Mouse (Mus musculus) macrophage (primary cell): ENCODE measurements around the gene Man1a. TPM values are rescaled to one million over a fixed set of nuclear protein-coding genes. Genes with fewer than 3 reads are reported as not detected.
A peak's percentile ranks its signal among the peaks of the same experiment; 100 is the strongest.

Experiments
- H3K27ac ChIP-seq: fragments of 350-480 bp; formaldehyde crosslinking; 2 replicates; pipeline ENCODE4 v1.9.0; 2021
- H3K36me3 ChIP-seq: fragments of 350-480 bp; formaldehyde crosslinking; 2 replicates; pipeline ENCODE4 v1.9.0; 2021; ENCODE audit errors: inconsistent target
- H3K4me3 ChIP-seq: fragments of 350-480 bp; formaldehyde crosslinking; 2 replicates; pipeline ENCODE4 v1.9.0; 2021; ENCODE audit errors: inconsistent target
- H3K79me2 ChIP-seq: fragments of 350-480 bp; formaldehyde crosslinking; 2 replicates; pipeline ENCODE4 v1.9.0; 2021; ENCODE audit errors: inconsistent target
- WGBS: methylation state at CpG from one replicate; pipeline ENCODE4 v1.1.7; 2026; ENCODE audit warnings: inconsistent platforms; ENCODE audit not compliant: missing documents; 5-methylcytosine and 5-hydroxymethylcytosine counted together
- polyA plus RNA-seq: library from polyadenylated mRNA; stranded (reverse); fragments of 250-400 nt; gene quantifications from 3 replicates; pipeline ENCODE4 v1.2.4, GENCODE M21; 2018; ENCODE audit warnings: inconsistent platforms

The Man1a gene
- polyA plus RNA-seq, 1 experiment from 2014 or later, result 79.4 TPM

GRCm38 (mm10) chr10:54042212-54042840 is 34.1 kb downstream of the Man1a start:
- H3K27ac ChIP-seq, result no peak overlapping the region
- H3K79me2 ChIP-seq, result peaks cover 70% of the 10 kb centered on the region; the same call in 1 of the 2 replicates
- no peaks in the 10 kb centered on the region for H3K36me3 ChIP-seq
- no peak overlapping the region for H3K4me3 ChIP-seq
- 94% methylated on average over 7 of the region's 7 CpGs for WGBS

- Histone ChIP-seq H3K36me3 (no peaks in the 10 kb centered on the region), H3K27ac (peak overlapping the region; percentile 96), H3K4me3 (no peak overlapping the region; the same call in 1 of the 2 replicates), H3K79me2 (peaks cover 64% of the 10 kb centered on the region; the same call in 1 of the 2 replicates)
- WGBS, result 6% methylated on average over 11 of the region's 11 CpGs
These were observed 35.9 kb downstream of the Man1a start for GRCm38 (mm10) chr10:54040261-54041165.

- H3K36me3 ChIP-seq, result no peaks in the 10 kb centered on the region
- peaks cover 66% of the 10 kb centered on the region; the same call in 1 of the 2 replicates for H3K79me2 ChIP-seq
- H3K4me3 ChIP-seq, result no peak overlapping the region
- peak overlapping the region; percentile 96 for H3K27ac ChIP-seq
- 70% methylated on average over 4 of the region's 4 CpGs for WGBS
These were observed 36.7 kb downstream of the Man1a start for GRCm38 (mm10) chr10:54039754-54040153.

- Histone ChIP-seq H3K4me3 (no peak overlapping the region), H3K27ac (no peak overlapping the region), H3K36me3 (no peaks in the 10 kb centered on the region), H3K79me2 (peaks cover 70% of the 10 kb centered on the region; the same call in 1 of the 2 replicates)
- WGBS, result 66% methylated on average over 10 of the region's 10 CpGs
These were observed 37.7 kb downstream of the Man1a start for GRCm38 (mm10) chr10:54038734-54039133.

- 69% methylated on average over 5 of the region's 5 CpGs for WGBS
- H3K4me3 ChIP-seq, result no peak overlapping the region
- H3K79me2 ChIP-seq, result peaks cover 65% of the 10 kb centered on the region; the same call in 1 of the 2 replicates
- H3K36me3 ChIP-seq, result no peaks in the 10 kb centered on the region
- no peak overlapping the region for H3K27ac ChIP-seq
These were observed 38.2 kb downstream of the Man1a start for GRCm38 (mm10) chr10:54038180-54038579.

- Histone ChIP-seq H3K79me2 (peaks cover 58% of the 10 kb centered on the region; the same call in 1 of the 2 replicates), H3K27ac (no peak overlapping the region), H3K4me3 (no peak overlapping the region), H3K36me3 (no peaks in the 10 kb centered on the region)
- 85% methylated on average over 10 of the region's 10 CpGs for WGBS
These were observed 38.9 kb downstream of the Man1a start for GRCm38 (mm10) chr10:54037348-54038010.

GRCm38 (mm10) chr10:54035586-54035985 is 40.8 kb downstream of the Man1a start:
- Histone ChIP-seq H3K4me3 (no peak overlapping the region), H3K36me3 (no peaks in the 10 kb centered on the region), H3K27ac (no peak overlapping the region), H3K79me2 (peaks cover 60% of the 10 kb centered on the region)
- 40% methylated on average over 1 of the region's 1 CpGs for WGBS

- WGBS, result 75% methylated on average over 2 of the region's 2 CpGs
- H3K36me3 ChIP-seq, result peaks cover 7% of the 10 kb centered on the region
- peaks cover 65% of the 10 kb centered on the region for H3K79me2 ChIP-seq
- H3K4me3 ChIP-seq, result no peak overlapping the region
- H3K27ac ChIP-seq, result no peak overlapping the region
These were observed 41.6 kb downstream of the Man1a start for GRCm38 (mm10) chr10:54034779-54035178.

- 49% methylated on average over 9 of the region's 9 CpGs for WGBS
- Histone ChIP-seq H3K27ac (peak overlapping the region; percentile 14; the same call in 1 of the 2 replicates), H3K36me3 (peaks cover 19% of the 10 kb centered on the region)
These were observed 43.9 kb downstream of the Man1a start for GRCm38 (mm10) chr10:54032316-54033092.

GRCm38 (mm10) chr10:54028866-54029265 is 47.5 kb downstream of the Man1a start:
- H3K4me3 ChIP-seq, result no peak overlapping the region
- H3K79me2 ChIP-seq, result peaks cover 60% of the 10 kb centered on the region
- no peak overlapping the region for H3K27ac ChIP-seq
- H3K36me3 ChIP-seq, result peaks cover 35% of the 10 kb centered on the region
- WGBS, result 91% methylated on average over 4 of the region's 4 CpGs

More at GRCm38 (mm10) chr10:54032316-54033092, 43.9 kb downstream of the Man1a start:
- H3K4me3 ChIP-seq, result no peak overlapping the region
- H3K79me2 ChIP-seq, result peaks cover 65% of the 10 kb centered on the region

GRCm38 (mm10) chr10:54026738-54027427 is 49.5 kb downstream of the Man1a start:
- H3K27ac ChIP-seq, result no peak overlapping the region
- peaks cover 36% of the 10 kb centered on the region for H3K36me3 ChIP-seq
- H3K4me3 ChIP-seq, result no peak overlapping the region
- WGBS, result 94% methylated on average over 5 of the region's 5 CpGs
- H3K79me2 ChIP-seq, result peaks cover 57% of the 10 kb centered on the region

GRCm38 (mm10) chr10:54026101-54026500 is 50.3 kb downstream of the Man1a start:
- H3K79me2 ChIP-seq, result peaks cover 50% of the 10 kb centered on the region
- no peak overlapping the region for H3K27ac ChIP-seq
- H3K36me3 ChIP-seq, result peaks cover 36% of the 10 kb centered on the region
- H3K4me3 ChIP-seq, result no peak overlapping the region
- 90% methylated on average over 4 of the region's 4 CpGs for WGBS

- 70% methylated on average over 5 of the region's 5 CpGs for WGBS
- peaks cover 3% of the 10 kb centered on the region; the same call in 1 of the 2 replicates for H3K36me3 ChIP-seq
- H3K4me3 ChIP-seq, result no peak overlapping the region
- no peak overlapping the region for H3K27ac ChIP-seq
- no peaks in the 10 kb centered on the region; the same call in 1 of the 2 replicates for H3K79me2 ChIP-seq
These were observed 58.4 kb downstream of the Man1a start for GRCm38 (mm10) chr10:54017904-54018454.
